Mouse (Mus musculus): ENCODE measurements at regions not wholly inside any gene's neighbourhood (a gene's known extent, or its start where the extent isn't known, plus 50 kb on each side); places are given as distances from the start of the nearest gene placed in this dataset.
A peak's percentile ranks its signal among the peaks of the same experiment; 100 is the strongest.

GRCm38 (mm10) chr19:54756681-54757257 lies 370.3 kb downstream of the Gpam start:
- no peaks in the 10 kb centered on the region for H3K27me3 ChIP-seq (replicated peaks; ENCODE audit: insufficient read depth, low read length)
- no peak overlapping the region for H3K9ac ChIP-seq (replicated peaks; ENCODE audit: low read depth)
- no peak overlapping the region for H3K27ac ChIP-seq (ENCODE audit: low read length)
- no peak overlapping the region for H3K4me2 ChIP-seq (replicated peaks; ENCODE audit: low read depth, low read length)
- ATAC-seq, result no peak
- H3K4me3 ChIP-seq (ENCODE audit: low read depth, low read length), result no peak overlapping the region
- no peaks in the 10 kb centered on the region for H3K36me3 ChIP-seq (ENCODE audit: insufficient read depth, low read length)
- 47% methylated on average over 8 of the region's 8 CpGs for WGBS
- no peaks in the 10 kb centered on the region for H3K4me1 ChIP-seq (ENCODE audit: insufficient read depth, low read depth, low read length)
- H3K9me3 ChIP-seq (ENCODE audit: low read length), result no peaks in the 10 kb centered on the region
- no peak for DNase-seq (ENCODE audit: low spot score)
- no peak for TF ChIP-seq CTCF (IDR thresholded peaks at IDR 0.05)
- TF ChIP-seq EP300 (IDR thresholded peaks at IDR 0.05), result no peak

- Histone ChIP-seq H3K4me2 (replicated peaks; ENCODE audit: low read depth, low read length) (no peak overlapping the region), H3K27me3 (replicated peaks; ENCODE audit: insufficient read depth, low read length) (no peaks in the 10 kb centered on the region), H3K36me3 (ENCODE audit: insufficient read depth, low read length) (no peaks in the 10 kb centered on the region), H3K4me3 (ENCODE audit: low read depth, low read length) (no peak overlapping the region), H3K9me3 (ENCODE audit: low read length) (no peaks in the 10 kb centered on the region), H3K4me1 (ENCODE audit: insufficient read depth, low read depth, low read length) (no peaks in the 10 kb centered on the region), H3K27ac (ENCODE audit: low read length) (no peak overlapping the region), H3K9ac (replicated peaks; ENCODE audit: low read depth) (no peak overlapping the region)
- DNase-seq (ENCODE audit: low spot score) (no peak), ATAC-seq (no peak)
- no peak for TF ChIP-seq EP300 (IDR thresholded peaks at IDR 0.05)
- no peak for TF ChIP-seq CTCF (IDR thresholded peaks at IDR 0.05)
- WGBS, result 24% methylated on average over 2 of the region's 2 CpGs
Measured at GRCm38 (mm10) chr19:54755451-54755850, 371.6 kb downstream of the Gpam start.

DNA sequence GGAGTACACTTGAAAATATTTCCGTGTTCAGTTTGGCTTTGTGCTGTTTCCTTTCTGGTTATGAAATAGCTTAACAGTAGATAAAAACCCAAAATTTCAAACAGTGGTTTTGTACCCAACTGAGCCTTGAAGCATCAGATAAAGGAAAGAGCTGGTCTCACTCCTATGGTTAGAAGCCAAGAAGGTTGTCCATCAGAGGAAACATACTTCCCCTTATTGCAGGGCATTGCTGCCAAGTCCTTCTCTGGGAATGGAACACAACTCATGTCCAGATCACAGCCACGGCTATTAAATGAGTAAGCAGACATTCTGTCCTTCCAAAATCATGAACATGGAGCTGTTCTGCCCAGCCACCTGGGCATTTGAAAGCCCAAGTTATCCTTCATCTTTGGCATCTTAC lies 393.1 kb downstream of the Gpam start:
- WGBS, result 60% methylated on average over 2 of the region's 2 CpGs
- no peaks in the 10 kb centered on the region for H3K36me3 ChIP-seq (ENCODE audit: insufficient read depth, low read length)
- no peak overlapping the region for H3K4me2 ChIP-seq (replicated peaks; ENCODE audit: low read depth, low read length)
- DNase-seq (ENCODE audit: low spot score) (no peak), ATAC-seq (no peak)
- TF ChIP-seq EP300 (IDR thresholded peaks at IDR 0.05) (no peak), CTCF (IDR thresholded peaks at IDR 0.05) (no peak)
- no peaks in the 10 kb centered on the region for H3K9me3 ChIP-seq (ENCODE audit: low read length)
- no peak overlapping the region for H3K4me3 ChIP-seq (ENCODE audit: low read depth, low read length)
- H3K4me1 ChIP-seq (ENCODE audit: insufficient read depth, low read depth, low read length), result no peaks in the 10 kb centered on the region
- H3K27ac ChIP-seq (ENCODE audit: low read length), result no peak overlapping the region
- H3K9ac ChIP-seq (replicated peaks; ENCODE audit: low read depth), result no peak overlapping the region
- H3K27me3 ChIP-seq (replicated peaks; ENCODE audit: insufficient read depth, low read length), result no peaks in the 10 kb centered on the region

GRCm38 (mm10) chr19:54731749-54732148 lies 395.3 kb downstream of the Gpam start:
- H3K27ac ChIP-seq (ENCODE audit: low read length), result no peak overlapping the region
- no peaks in the 10 kb centered on the region for H3K36me3 ChIP-seq (ENCODE audit: insufficient read depth, low read length)
- no peak for TF ChIP-seq CTCF (IDR thresholded peaks at IDR 0.05)
- no peak for TF ChIP-seq EP300 (IDR thresholded peaks at IDR 0.05)
- no peak overlapping the region for H3K9ac ChIP-seq (replicated peaks; ENCODE audit: low read depth)
- ATAC-seq (no peak), DNase-seq (ENCODE audit: low spot score) (peak; percentile 6)
- H3K4me3 ChIP-seq (ENCODE audit: low read depth, low read length), result no peak overlapping the region
- H3K27me3 ChIP-seq (replicated peaks; ENCODE audit: insufficient read depth, low read length), result no peaks in the 10 kb centered on the region
- H3K4me1 ChIP-seq (ENCODE audit: insufficient read depth, low read depth, low read length), result no peaks in the 10 kb centered on the region
- no peak overlapping the region for H3K4me2 ChIP-seq (replicated peaks; ENCODE audit: low read depth, low read length)
- no peaks in the 10 kb centered on the region for H3K9me3 ChIP-seq (ENCODE audit: low read length)
- WGBS, result 52% methylated on average over 8 of the region's 8 CpGs

- WGBS, result 65% methylated on average over 2 of the region's 2 CpGs
- Histone ChIP-seq H3K4me1 (ENCODE audit: insufficient read depth, low read depth, low read length) (no peaks in the 10 kb centered on the region), H3K4me3 (ENCODE audit: low read depth, low read length) (no peak overlapping the region), H3K36me3 (ENCODE audit: insufficient read depth, low read length) (no peaks in the 10 kb centered on the region), H3K9me3 (ENCODE audit: low read length) (no peaks in the 10 kb centered on the region), H3K27me3 (replicated peaks; ENCODE audit: insufficient read depth, low read length) (no peaks in the 10 kb centered on the region), H3K4me2 (replicated peaks; ENCODE audit: low read depth, low read length) (no peak overlapping the region), H3K9ac (replicated peaks; ENCODE audit: low read depth) (no peak overlapping the region), H3K27ac (ENCODE audit: low read length) (no peak overlapping the region)
- DNase-seq (ENCODE audit: low spot score), result no peak
- TF ChIP-seq EP300 (IDR thresholded peaks at IDR 0.05) (no peak), CTCF (IDR thresholded peaks at IDR 0.05) (no peak)
- no peak for ATAC-seq
Measured at GRCm38 (mm10) chr19:54731315-54731714, 395.7 kb downstream of the Gpam start.

DNA sequence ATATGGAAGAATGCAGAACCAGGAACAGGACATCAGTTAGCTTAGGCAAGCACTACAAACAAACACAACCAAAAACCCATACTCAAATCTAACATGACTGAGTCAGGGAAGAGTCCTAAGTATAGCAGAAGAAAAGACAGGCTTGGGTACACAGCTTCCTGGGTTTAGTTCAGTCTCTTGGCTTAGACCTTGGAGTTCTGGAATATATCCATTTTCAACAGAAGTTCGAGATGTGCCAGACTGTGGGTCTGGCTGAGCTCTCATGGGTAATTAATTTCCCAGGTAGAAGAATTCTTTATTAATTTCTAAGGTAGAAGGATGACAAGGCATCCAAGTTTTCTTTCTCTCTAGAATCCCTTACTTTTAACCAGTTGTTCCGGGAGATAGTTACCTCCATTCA lies 396.2 kb downstream of the Gpam start:
- Histone ChIP-seq H3K27me3 (replicated peaks; ENCODE audit: insufficient read depth, low read length) (no peaks in the 10 kb centered on the region), H3K9ac (replicated peaks; ENCODE audit: low read depth) (no peak overlapping the region), H3K4me2 (replicated peaks; ENCODE audit: low read depth, low read length) (no peak overlapping the region), H3K4me3 (ENCODE audit: low read depth, low read length) (no peak overlapping the region), H3K36me3 (ENCODE audit: insufficient read depth, low read length) (no peaks in the 10 kb centered on the region), H3K27ac (ENCODE audit: low read length) (no peak overlapping the region), H3K9me3 (ENCODE audit: low read length) (no peaks in the 10 kb centered on the region), H3K4me1 (ENCODE audit: insufficient read depth, low read depth, low read length) (no peaks in the 10 kb centered on the region)
- 80% methylated on average over 2 of the region's 2 CpGs for WGBS
- no peak for TF ChIP-seq EP300 (IDR thresholded peaks at IDR 0.05)
- TF ChIP-seq CTCF (IDR thresholded peaks at IDR 0.05), result no peak
- DNase-seq (ENCODE audit: low spot score) (no peak), ATAC-seq (no peak)

GRCm38 (mm10) chr19:54730296-54730695 lies 396.7 kb downstream of the Gpam start:
- H3K9me3 ChIP-seq (ENCODE audit: low read length), result no peaks in the 10 kb centered on the region
- H3K4me3 ChIP-seq (ENCODE audit: low read depth, low read length), result no peak overlapping the region
- no peak for TF ChIP-seq CTCF (IDR thresholded peaks at IDR 0.05)
- no peak overlapping the region for H3K27ac ChIP-seq (ENCODE audit: low read length)
- no peak for ATAC-seq
- no peak for DNase-seq (ENCODE audit: low spot score)
- H3K36me3 ChIP-seq (ENCODE audit: insufficient read depth, low read length), result no peaks in the 10 kb centered on the region
- H3K27me3 ChIP-seq (replicated peaks; ENCODE audit: insufficient read depth, low read length), result no peaks in the 10 kb centered on the region
- no peaks in the 10 kb centered on the region for H3K4me1 ChIP-seq (ENCODE audit: insufficient read depth, low read depth, low read length)
- 88% methylated on average over 2 of the region's 2 CpGs for WGBS
- no peak overlapping the region for H3K4me2 ChIP-seq (replicated peaks; ENCODE audit: low read depth, low read length)
- no peak overlapping the region for H3K9ac ChIP-seq (replicated peaks; ENCODE audit: low read depth)

Measured in lung, postnatal 0 days (tissue).